Mouse (Mus musculus): ENCODE data around the gene Chchd10. TPM values are rescaled to one million over a fixed set of nuclear protein-coding genes. Genes with fewer than 3 reads are reported as not detected.

The Chchd10 gene
- polyA plus RNA-seq, 1 experiment from 2014 or later, result 8.7 TPM

DNA sequence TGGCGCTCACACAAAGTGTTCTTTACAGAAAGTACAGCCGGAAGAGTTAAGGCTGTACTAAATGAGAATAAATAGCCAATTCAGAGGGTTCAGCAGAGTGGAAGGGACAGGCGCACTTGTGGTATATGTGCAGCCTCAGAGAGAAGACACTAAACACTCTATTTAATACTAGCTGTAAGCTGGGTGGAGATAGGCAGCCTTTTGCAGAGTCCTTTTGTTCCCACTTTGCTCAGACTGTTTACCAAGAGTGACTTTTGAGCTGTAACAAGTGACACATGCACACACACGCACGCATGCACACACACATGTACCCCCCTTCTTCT, 45.9 kb downstream of the Chchd10 start:
- H3K9me3 ChIP-seq (replicated peaks; ENCODE audit: control insufficient read depth, low read length), result no peaks in the 10 kb centered on the region
- ATAC-seq (replicated peaks; ENCODE audit: insufficient number of reproducible peaks, low FRiP score, low TSS enrichment, low read depth) (no peak), DNase-seq (ENCODE audit: low spot score) (no peak)
- no peak overlapping the region for H3K4me3 ChIP-seq (ENCODE audit: low read depth, low read length)
- H3K27me3 ChIP-seq (ENCODE audit: control insufficient read depth, insufficient read depth, low read length), result no peaks in the 10 kb centered on the region
- H3K4me1 ChIP-seq (ENCODE audit: control insufficient read depth, insufficient read depth, low read length), result no peaks in the 10 kb centered on the region
- no peaks in the 10 kb centered on the region for H3K36me3 ChIP-seq (replicated peaks; ENCODE audit: control insufficient read depth, insufficient read depth, low read depth, low read length)
- no peak overlapping the region for H3K27ac ChIP-seq (replicated peaks; ENCODE audit: low read depth, low read length)
- no peak overlapping the region for H3K4me2 ChIP-seq (ENCODE audit: low read depth, low read length)
- H3K9ac ChIP-seq (replicated peaks; ENCODE audit: low read length), result no peak overlapping the region
- WGBS, result 86% methylated on average over 5 of the region's 5 CpGs

DNA sequence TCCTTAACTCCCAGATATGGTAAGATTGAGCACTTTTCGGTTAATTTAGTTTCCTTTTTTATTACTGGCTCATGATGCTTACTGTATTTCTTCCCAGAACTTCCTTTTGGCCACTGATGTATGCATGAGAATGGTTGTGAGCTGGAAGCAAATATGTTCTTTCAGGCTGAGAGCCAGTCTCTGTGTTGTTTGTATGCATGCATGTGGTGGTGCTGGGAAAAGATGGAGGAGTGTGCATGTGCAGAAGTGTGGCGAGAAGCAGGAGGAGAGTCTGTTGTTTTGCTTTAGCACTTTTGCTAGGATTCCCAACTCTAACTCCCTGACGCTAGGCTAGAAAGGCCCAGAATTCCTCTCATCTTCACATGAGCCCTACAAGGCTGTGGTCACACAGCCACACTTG, 46.5 kb downstream of the Chchd10 start:
- DNase-seq (ENCODE audit: low spot score) (no peak), ATAC-seq (replicated peaks; ENCODE audit: insufficient number of reproducible peaks, low FRiP score, low TSS enrichment, low read depth) (no peak)
- H3K9ac ChIP-seq (replicated peaks; ENCODE audit: low read length), result no peak overlapping the region
- WGBS, result 92% methylated on average over 3 of the region's 3 CpGs
- no peaks in the 10 kb centered on the region for H3K27me3 ChIP-seq (ENCODE audit: control insufficient read depth, insufficient read depth, low read length)
- no peak overlapping the region for H3K27ac ChIP-seq (replicated peaks; ENCODE audit: low read depth, low read length)
- H3K4me1 ChIP-seq (ENCODE audit: control insufficient read depth, insufficient read depth, low read length), result no peaks in the 10 kb centered on the region
- no peak overlapping the region for H3K4me2 ChIP-seq (ENCODE audit: low read depth, low read length)
- H3K36me3 ChIP-seq (replicated peaks; ENCODE audit: control insufficient read depth, insufficient read depth, low read depth, low read length), result no peaks in the 10 kb centered on the region
- no peak overlapping the region for H3K4me3 ChIP-seq (ENCODE audit: low read depth, low read length)
- no peaks in the 10 kb centered on the region for H3K9me3 ChIP-seq (replicated peaks; ENCODE audit: control insufficient read depth, low read length)

Other genes starting within 250 kb of the Chchd10 start
- 21.7 and 22.3 TPM in 2 replicates for gene Cabin1, start 168.8 kb upstream of the Chchd10 start, polyA plus RNA-seq (2014; fragmentation: Nextera tagmentation; extraction: Ambion mirVana)
- 92.0 and 103 TPM in 2 replicates for gene Ddt, start 159.7 kb upstream of the Chchd10 start, polyA plus RNA-seq (2014; fragmentation: Nextera tagmentation; extraction: Ambion mirVana)
- gene Gm20441, start 152.2 kb upstream of the Chchd10 start, polyA plus RNA-seq (2014; fragmentation: Nextera tagmentation; extraction: Ambion mirVana), result not detected in 2 replicates
- 5.9 and 7.8 TPM in 2 replicates for gene Gstt3, start 151.7 kb upstream of the Chchd10 start, polyA plus RNA-seq (2014; fragmentation: Nextera tagmentation; extraction: Ambion mirVana)
- 6.9 and 7.6 TPM in 2 replicates for gene Gstt1, start 134.5 kb upstream of the Chchd10 start, polyA plus RNA-seq (2014; fragmentation: Nextera tagmentation; extraction: Ambion mirVana)
- gene Gstt4, start 110.6 kb upstream of the Chchd10 start, polyA plus RNA-seq (2014; fragmentation: Nextera tagmentation; extraction: Ambion mirVana), result not detected in 2 replicates
- gene Gstt2, start 95.7 kb upstream of the Chchd10 start, polyA plus RNA-seq (2014; fragmentation: Nextera tagmentation; extraction: Ambion mirVana), result 8.8 and 12.7 TPM in 2 replicates
- gene Mif, start 72.9 kb upstream of the Chchd10 start, polyA plus RNA-seq (2014; fragmentation: Nextera tagmentation; extraction: Ambion mirVana), result 1,991 and 2,343 TPM in 2 replicates
- 2.3 and 3.7 TPM in 2 replicates for gene Derl3, start 39.7 kb upstream of the Chchd10 start, polyA plus RNA-seq (2014; fragmentation: Nextera tagmentation; extraction: Ambion mirVana)
- gene Smarcb1, start 11.5 kb upstream of the Chchd10 start, polyA plus RNA-seq (2014; fragmentation: Nextera tagmentation; extraction: Ambion mirVana), result 236 and 250 TPM in 2 replicates
- 56.1 and 71.9 TPM in 2 replicates for gene Mmp11, start 3.4 kb downstream of the Chchd10 start, polyA plus RNA-seq (2014; fragmentation: Nextera tagmentation; extraction: Ambion mirVana)
- 0.29 and 0.62 TPM in 2 replicates for gene Gm867, start 7.5 kb downstream of the Chchd10 start, polyA plus RNA-seq (2014; fragmentation: Nextera tagmentation; extraction: Ambion mirVana)
- gene Vpreb3, start 9.9 kb downstream of the Chchd10 start, polyA plus RNA-seq (2014; fragmentation: Nextera tagmentation; extraction: Ambion mirVana), result 1.1 TPM in 1 of 2 replicates, not detected in the other
- not detected in 2 replicates for gene Gm5134, start 21.4 kb downstream of the Chchd10 start, polyA plus RNA-seq (2014; fragmentation: Nextera tagmentation; extraction: Ambion mirVana)
- 37.2 and 37.9 TPM in 2 replicates for gene Zfp280b, start 99.5 kb downstream of the Chchd10 start, polyA plus RNA-seq (2014; fragmentation: Nextera tagmentation; extraction: Ambion mirVana)
- gene Slc5a4b, start 177.8 kb downstream of the Chchd10 start, polyA plus RNA-seq (2014; fragmentation: Nextera tagmentation; extraction: Ambion mirVana), result not detected in 2 replicates
- gene Slc5a4a, start 214.3 kb downstream of the Chchd10 start, polyA plus RNA-seq (2014; fragmentation: Nextera tagmentation; extraction: Ambion mirVana), result not detected in 2 replicates